Mouse (Mus musculus) A20 (cell line): ENCODE data around the gene Pgrmc1.

Experiments
- DNase-seq: peaks from one replicate; pipeline ENCODE4 v3.0.0-alpha.2; 2011; ENCODE audit warnings: low read depth, low spot score

The Pgrmc1 gene

DNA sequence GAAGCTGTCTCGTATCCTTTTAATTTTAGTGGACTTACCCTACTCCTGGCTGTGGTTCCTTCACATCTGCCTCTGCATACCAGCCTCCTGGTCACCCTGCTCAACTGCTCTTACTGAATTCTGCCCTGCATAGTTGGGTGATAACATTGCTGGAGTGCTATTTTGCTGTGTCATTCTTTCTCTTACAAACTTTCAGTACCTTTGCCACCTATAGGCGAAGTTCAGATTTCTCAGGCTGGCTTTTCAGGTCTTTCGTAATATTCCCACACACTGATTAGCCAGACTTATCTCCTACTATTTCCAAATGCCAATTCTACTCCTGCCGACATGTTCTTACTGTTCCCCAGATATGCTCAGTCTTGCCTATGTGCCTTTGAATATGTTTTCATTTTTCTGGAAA is 6.0 kb downstream of the Pgrmc1 start:
- DNase-seq, result no peak

DNA sequence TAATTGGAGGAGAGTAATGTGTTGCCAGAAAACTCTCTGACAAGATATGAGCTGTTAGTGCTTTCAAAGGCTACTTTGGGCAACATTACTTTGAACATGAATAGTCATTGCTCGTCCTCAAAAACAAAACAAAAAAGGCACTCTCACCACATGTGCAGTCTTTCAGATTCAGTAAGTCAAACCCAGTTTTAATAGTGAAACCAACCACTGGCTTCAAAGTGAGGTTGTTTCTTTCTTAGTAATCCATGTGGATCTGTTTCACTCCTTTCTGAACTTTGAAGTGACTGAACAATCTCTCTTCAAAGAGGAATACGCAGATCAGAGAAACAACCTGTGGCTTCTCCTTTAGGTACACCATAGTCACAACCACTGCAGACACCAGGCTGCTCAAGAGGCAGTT is 11.1 kb downstream of the Pgrmc1 start:
- no peak for DNase-seq

DNA sequence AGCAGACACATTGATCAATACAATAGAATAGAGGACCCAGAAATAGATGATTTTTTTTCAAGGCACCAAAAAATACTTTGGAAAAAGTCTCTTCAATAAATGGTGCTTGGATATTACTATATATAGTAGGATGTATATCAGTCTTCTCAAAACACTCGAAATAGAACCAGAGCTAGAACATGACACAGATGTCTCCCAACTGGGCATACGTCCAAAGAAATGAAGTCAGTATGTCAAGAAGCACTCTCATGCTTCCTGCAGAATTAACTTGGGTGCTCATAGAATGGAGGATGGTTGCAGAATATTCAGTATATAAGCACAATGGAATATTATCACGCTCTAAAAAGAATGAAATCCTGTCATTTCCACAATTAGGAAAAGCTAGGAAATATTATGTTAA is 30.1 kb downstream of the Pgrmc1 start:
- DNase-seq, result no peak

DNA sequence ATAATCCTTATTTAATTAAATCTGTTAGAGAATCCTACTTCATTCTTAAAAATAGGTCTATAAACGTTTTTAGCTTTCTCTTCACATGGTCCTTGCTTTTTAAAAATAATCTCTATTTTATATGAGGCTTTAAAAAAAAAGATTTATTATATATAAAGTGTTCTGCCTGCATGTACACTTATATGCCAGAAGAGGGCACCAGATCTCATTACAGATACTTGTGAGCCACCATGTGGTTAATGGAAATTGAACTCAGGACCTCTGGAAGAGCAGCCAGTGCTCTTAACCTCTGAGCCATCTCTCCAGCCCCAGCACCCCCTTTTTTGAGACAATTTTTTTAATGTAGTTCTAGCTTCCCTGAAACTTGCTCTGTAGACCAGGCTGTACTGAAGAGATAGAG is 32.8 kb downstream of the Pgrmc1 start:
- peak; percentile 9 for DNase-seq

DNA sequence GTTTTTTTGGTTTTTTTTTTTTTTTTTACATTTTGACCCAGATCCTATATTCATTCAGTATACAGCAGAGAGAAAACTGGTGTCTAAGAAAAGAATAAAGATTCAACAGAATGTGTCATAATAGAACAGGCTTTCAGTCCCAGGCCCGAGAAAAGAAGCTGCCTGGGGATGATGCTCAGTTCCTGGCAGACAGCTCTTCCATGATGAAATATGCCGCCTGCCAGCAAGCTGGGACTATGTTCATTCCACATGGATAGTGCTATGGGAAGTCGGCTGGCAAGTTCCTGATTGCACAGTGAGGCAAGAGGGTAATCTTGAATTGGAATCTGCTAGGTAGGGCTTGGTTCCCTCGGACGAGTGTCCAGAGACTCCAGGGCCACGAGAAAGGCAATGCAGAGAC is 42.0 kb downstream of the Pgrmc1 start:
- DNase-seq, result no peak

DNA sequence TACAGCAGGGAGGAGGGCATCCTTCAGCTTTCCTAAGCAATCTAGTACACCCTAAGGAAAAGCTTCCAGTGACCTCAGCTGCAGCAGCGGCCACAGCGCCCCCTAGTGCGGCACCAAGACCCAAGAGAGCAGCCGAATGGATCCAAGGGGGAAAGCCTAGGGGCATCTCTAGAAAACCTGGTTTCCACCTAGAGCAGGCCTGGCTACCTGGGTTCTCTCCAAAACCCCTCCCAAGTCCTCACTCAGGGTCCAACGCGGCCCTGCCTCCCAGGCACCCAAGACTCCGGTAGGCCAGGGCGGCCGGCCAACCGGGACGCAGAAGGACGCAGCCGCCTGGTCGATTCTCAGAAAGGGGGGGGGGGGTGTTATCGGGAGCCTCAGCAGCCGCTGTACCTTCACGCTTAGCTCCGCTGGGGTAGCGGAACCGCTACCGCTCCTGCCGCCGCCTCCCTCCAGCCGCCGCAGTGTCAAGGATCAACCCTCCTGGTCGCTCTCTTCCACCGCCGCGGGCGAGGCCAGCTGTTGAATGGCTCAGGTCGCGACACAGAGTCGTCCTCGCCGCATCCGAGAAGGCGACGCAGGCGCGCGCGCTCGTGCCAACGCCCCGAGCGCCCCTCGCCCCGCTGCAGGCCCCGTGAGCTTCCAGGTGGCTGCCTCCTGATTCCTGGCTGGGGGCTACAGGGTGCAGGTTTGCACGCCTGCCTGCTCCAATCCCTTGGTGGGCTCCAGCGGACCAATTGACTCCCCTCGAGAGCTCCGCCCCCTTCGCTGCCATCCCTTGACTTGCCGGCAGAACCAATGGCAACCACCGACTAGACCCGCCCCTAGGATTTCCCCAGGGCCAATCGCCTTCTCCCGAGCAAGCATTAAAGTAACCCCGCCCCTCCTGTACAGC is 46.9 kb downstream of the Pgrmc1 start, which contains the start of gene Akap17b:
TSS of gene Akap17b (minus strand) at position 739 of the 895 bp plus-strand sequence.
- DNase-seq, result peak; percentile 89
